ENCODE assay signal across 8 mouse cellular contexts in genomic region chr7:39847914-39848782, GRCm38 (mm10).
DNase-seq lines count a peak whose midpoint lies in the region; ATAC-seq lines count a peak whose summit lies in the region.
"Had no signal": no experiment of that assay in that cellular context is flagged by ENCODE, and none has a peak within 500 bp of the region (broad histone marks: within the 10 kb centered on the region; RNA-seq: fewer than 3 reads in every experiment).

No protein-coding gene starts in this region.

- H3K27ac ChIP-seq in forebrain, embryonic 11.5 days (ENCODE audit: low read depth, low read length), result no peak overlapping the region
- H3K27ac ChIP-seq in hindbrain, embryonic 15.5 days (replicated peaks), result no peak overlapping the region
- H3K27ac ChIP-seq in midbrain, embryonic 13.5 days, result no peak overlapping the region

- no peaks in the 10 kb centered on the region for H3K4me1 ChIP-seq in forebrain, embryonic 11.5 days (replicated peaks; ENCODE audit: control insufficient read depth, insufficient read depth, low read length)
- H3K4me1 ChIP-seq in hindbrain, embryonic 15.5 days (replicated peaks), result no peaks in the 10 kb centered on the region
- H3K4me1 ChIP-seq in midbrain, embryonic 13.5 days (replicated peaks), result no peaks in the 10 kb centered on the region

- no peaks in the 10 kb centered on the region for H3K36me3 ChIP-seq in forebrain, embryonic 11.5 days (ENCODE audit: control insufficient read depth, insufficient read depth, low read length)
- H3K36me3 ChIP-seq in hindbrain, embryonic 15.5 days, result no peaks in the 10 kb centered on the region
- no peaks in the 10 kb centered on the region for H3K36me3 ChIP-seq in midbrain, embryonic 13.5 days

- no peak overlapping the region for H3K4me3 ChIP-seq in forebrain, embryonic 11.5 days (ENCODE audit: low read depth, low read length)
- H3K4me3 ChIP-seq in hindbrain, embryonic 15.5 days, result no peak overlapping the region
- H3K4me3 ChIP-seq in midbrain, embryonic 13.5 days (replicated peaks), result no peak overlapping the region
- H3K4me3 ChIP-seq: erythroblast, embryonic 14.5 days had no signal

- no peak overlapping the region for H3K4me2 ChIP-seq in forebrain, embryonic 11.5 days (ENCODE audit: low read depth, low read length, severe bottlenecking)
- H3K4me2 ChIP-seq in hindbrain, embryonic 15.5 days, result no peak overlapping the region
- H3K4me2 ChIP-seq in midbrain, embryonic 13.5 days (replicated peaks), result no peak overlapping the region

- no peaks in the 10 kb centered on the region for H3K27me3 ChIP-seq in forebrain, embryonic 11.5 days (ENCODE audit: control insufficient read depth, insufficient read depth, low read length)
- no peaks in the 10 kb centered on the region for H3K27me3 ChIP-seq in hindbrain, embryonic 15.5 days
- no peaks in the 10 kb centered on the region for H3K27me3 ChIP-seq in midbrain, embryonic 13.5 days

- ATAC-seq in forebrain, embryonic 11.5 days (replicated peaks; ENCODE audit: low FRiP score), result peak; percentile 65; the same call in 1 of the 2 replicates
- peak; percentile 90 for ATAC-seq in hindbrain, embryonic 15.5 days (ENCODE audit: low FRiP score, low read depth)
- peak; percentile 90 for ATAC-seq in midbrain, embryonic 13.5 days

- WGBS in forebrain, embryonic 11.5 days, result 53% methylated on average over 7 of the region's 7 CpGs
- 50% methylated on average over 7 of the region's 7 CpGs for WGBS in hindbrain, embryonic 15.5 days
- 48% methylated on average over 7 of the region's 7 CpGs for WGBS in midbrain, embryonic 13.5 days

- peak; percentile 36 for DNase-seq in Muller cell, postnatal 12 days (ENCODE audit: inconsistent ontology term)
- DNase-seq in adrenal gland, postnatal 10 days, result peak; percentile 70
- no peak for DNase-seq in forebrain, embryonic 11.5 days (ENCODE audit: low spot score)
- peak; percentile 61 to 79 for DNase-seq in layer of hippocampus, postnatal 14 days (ENCODE audit: low spot score in 2 of 2)
- DNase-seq in yolk sac, embryonic 10.5 days (ENCODE audit: low spot score), result peak; percentile 21

- H3K9ac ChIP-seq in forebrain, embryonic 11.5 days (ENCODE audit: low read length), result no peak overlapping the region
- no peak overlapping the region for H3K9ac ChIP-seq in hindbrain, embryonic 15.5 days
- no peak overlapping the region for H3K9ac ChIP-seq in midbrain, embryonic 13.5 days (replicated peaks)

- no peaks in the 10 kb centered on the region for H3K9me3 ChIP-seq in forebrain, embryonic 11.5 days (ENCODE audit: control insufficient read depth, low read length)
- no peaks in the 10 kb centered on the region for H3K9me3 ChIP-seq in hindbrain, embryonic 15.5 days
- H3K9me3 ChIP-seq in midbrain, embryonic 13.5 days, result no peaks in the 10 kb centered on the region
